Mouse (Mus musculus) c-Kit-positive CD71-positive TER-119-negative erythroid progenitor cells, embryonic 14.5 days (primary cell): ENCODE results near the gene Wsb1.
"Not testable (repeated sequence)": the region's sequence is repeated elsewhere in the genome, so short reads cannot be mapped to it uniquely, and the experiment has no call there.

Experiments used
- DNase-seq: peaks from one replicate; pipeline ENCODE4 v3.0.0-alpha.2; 2013; ENCODE audit warnings: low read depth

The Wsb1 gene

GRCm38 (mm10) chr11:79264376-79264775, 9.9 kb upstream of the Wsb1 start:
- DNase-seq: no peak

GRCm38 (mm10) chr11:79260126-79260525, 5.7 kb upstream of the Wsb1 start:
- not testable (repeated sequence) for DNase-seq

GRCm38 (mm10) chr11:79258738-79259137, 4.3 kb upstream of the Wsb1 start:
- no peak for DNase-seq

GRCm38 (mm10) chr11:79253542-79254390, 705 bp downstream of the Wsb1 start:
- no peak for DNase-seq

- no peak for DNase-seq
Measured at GRCm38 (mm10) chr11:79252881-79253541, 1.5 kb downstream of the Wsb1 start.

- DNase-seq: no peak
Measured at GRCm38 (mm10) chr11:79239024-79239423, 15.4 kb downstream of the Wsb1 start.

GRCm38 (mm10) chr11:79238398-79238752, 16.1 kb downstream of the Wsb1 start:
- no peak for DNase-seq

- DNase-seq: no peak
Measured at GRCm38 (mm10) chr11:79237644-79238397, 16.6 kb downstream of the Wsb1 start.

GRCm38 (mm10) chr11:79230251-79230570, 24.3 kb downstream of the Wsb1 start:
- no peak for DNase-seq

- DNase-seq: no peak
Measured at GRCm38 (mm10) chr11:79229561-79230250, 24.8 kb downstream of the Wsb1 start.

GRCm38 (mm10) chr11:79229057-79229504, 25.4 kb downstream of the Wsb1 start:
- no peak for DNase-seq

GRCm38 (mm10) chr11:79228089-79228488, 26.4 kb downstream of the Wsb1 start:
- DNase-seq: no peak

GRCm38 (mm10) chr11:79225371-79226155, 28.9 kb downstream of the Wsb1 start:
- DNase-seq: no peak

- DNase-seq: peak; percentile 68
Measured at GRCm38 (mm10) chr11:79224562-79225280, 29.8 kb downstream of the Wsb1 start.

GRCm38 (mm10) chr11:79223420-79223819, 31.1 kb downstream of the Wsb1 start:
- DNase-seq: no peak

- DNase-seq: no peak
Measured at GRCm38 (mm10) chr11:79222661-79223060, 31.8 kb downstream of the Wsb1 start.

GRCm38 (mm10) chr11:79221641-79222040, 32.8 kb downstream of the Wsb1 start:
- DNase-seq: no peak

GRCm38 (mm10) chr11:79218936-79219626, 35.4 kb downstream of the Wsb1 start:
- no peak for DNase-seq

GRCm38 (mm10) chr11:79218061-79218460, 36.4 kb downstream of the Wsb1 start:
- DNase-seq: no peak

GRCm38 (mm10) chr11:79217133-79217532, 37.3 kb downstream of the Wsb1 start:
- no peak for DNase-seq
